Mouse (Mus musculus): ENCODE results near the gene Lcp2. TPM values are rescaled to one million over a fixed set of nuclear protein-coding genes. Genes with fewer than 3 reads are reported as not detected.

Lcp2 gene
- polyA plus RNA-seq, 1 experiment = not detected

DNA sequence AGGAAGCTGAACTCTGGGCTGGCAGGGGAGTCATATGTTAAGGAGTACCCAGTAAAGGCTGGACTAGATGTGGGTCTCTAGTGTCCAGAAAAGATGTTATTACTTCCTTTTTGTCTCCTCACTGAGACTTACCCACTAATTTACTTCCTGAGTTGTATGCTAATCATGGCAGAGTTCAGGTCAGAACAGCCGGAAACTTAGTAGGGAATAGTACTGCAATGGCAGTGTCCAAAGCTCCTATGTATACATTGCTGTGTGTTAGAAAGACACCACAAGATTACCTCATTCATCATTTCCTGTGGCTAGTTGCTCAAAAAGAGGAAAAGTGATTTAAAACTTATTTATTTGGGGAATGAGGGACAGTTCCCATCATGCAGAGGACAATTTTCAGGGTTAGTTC is 21.6 kb upstream of the Lcp2 start:
- no peak overlapping the region for H3K4me3 ChIP-seq (ENCODE audit: low read depth, low read length)

DNA sequence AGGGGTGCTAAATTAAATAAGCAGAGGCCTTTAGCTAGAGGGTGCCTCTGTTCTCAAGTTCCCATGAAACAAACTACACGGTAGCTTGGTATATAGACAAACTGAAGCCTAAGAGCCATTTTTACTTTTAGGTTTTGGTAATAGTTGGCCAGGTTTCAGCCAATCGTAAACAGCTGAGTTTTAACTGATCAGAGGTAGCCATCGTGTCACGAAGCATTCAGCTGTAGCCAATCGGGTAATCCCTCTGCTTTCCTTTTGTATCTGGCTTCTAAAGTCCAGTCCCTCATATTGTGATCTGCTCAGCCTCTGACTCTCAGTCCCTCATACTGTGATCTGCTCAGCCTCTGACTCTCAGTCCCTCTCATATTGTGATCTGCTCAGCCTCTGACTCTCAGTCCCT is 17.1 kb upstream of the Lcp2 start:
- Histone ChIP-seq H3K36me3 (ENCODE audit: control insufficient read depth, insufficient read depth, low read length, poor library complexity, severe bottlenecking) (no peaks in the 10 kb centered on the region), H3K9ac (ENCODE audit: low read depth, poor library complexity, severe bottlenecking) (no peak overlapping the region)
- no peak for TF ChIP-seq CTCF (IDR thresholded peaks at IDR 0.05; ENCODE audit: low read depth, low read length)
- TF ChIP-seq POLR2A (IDR thresholded peaks at IDR 0.05; ENCODE audit: insufficient read depth, low read length) = no peak
- no peak for TF ChIP-seq EP300 (IDR thresholded peaks at IDR 0.05; ENCODE audit: insufficient read depth, low read depth, low read length)

More for the DNA sequence above, 21.6 kb upstream of the Lcp2 start:
- Histone ChIP-seq H3K9ac (ENCODE audit: low read depth, poor library complexity, severe bottlenecking) (no peak overlapping the region), H3K9me3 (replicated peaks; ENCODE audit: control insufficient read depth, insufficient read depth, low read length, poor library complexity, severe bottlenecking) (no peaks in the 10 kb centered on the region), H3K36me3 (ENCODE audit: control insufficient read depth, insufficient read depth, low read length, poor library complexity, severe bottlenecking) (no peaks in the 10 kb centered on the region), H3K4me1 (ENCODE audit: control insufficient read depth, insufficient read depth, low read length) (no peaks in the 10 kb centered on the region), H3K27ac (ENCODE audit: insufficient read depth, low read length) (no peak overlapping the region), H3K27me3 (ENCODE audit: control insufficient read depth, insufficient read depth, low read length, poor library complexity, severe bottlenecking) (no peaks in the 10 kb centered on the region; the same call in 1 of the 2 replicates)
- no peak for TF ChIP-seq CTCF (IDR thresholded peaks at IDR 0.05; ENCODE audit: low read depth, low read length)
- TF ChIP-seq POLR2A (IDR thresholded peaks at IDR 0.05; ENCODE audit: insufficient read depth, low read length) = no peak
- no peak for TF ChIP-seq EP300 (IDR thresholded peaks at IDR 0.05; ENCODE audit: insufficient read depth, low read depth, low read length)

DNA sequence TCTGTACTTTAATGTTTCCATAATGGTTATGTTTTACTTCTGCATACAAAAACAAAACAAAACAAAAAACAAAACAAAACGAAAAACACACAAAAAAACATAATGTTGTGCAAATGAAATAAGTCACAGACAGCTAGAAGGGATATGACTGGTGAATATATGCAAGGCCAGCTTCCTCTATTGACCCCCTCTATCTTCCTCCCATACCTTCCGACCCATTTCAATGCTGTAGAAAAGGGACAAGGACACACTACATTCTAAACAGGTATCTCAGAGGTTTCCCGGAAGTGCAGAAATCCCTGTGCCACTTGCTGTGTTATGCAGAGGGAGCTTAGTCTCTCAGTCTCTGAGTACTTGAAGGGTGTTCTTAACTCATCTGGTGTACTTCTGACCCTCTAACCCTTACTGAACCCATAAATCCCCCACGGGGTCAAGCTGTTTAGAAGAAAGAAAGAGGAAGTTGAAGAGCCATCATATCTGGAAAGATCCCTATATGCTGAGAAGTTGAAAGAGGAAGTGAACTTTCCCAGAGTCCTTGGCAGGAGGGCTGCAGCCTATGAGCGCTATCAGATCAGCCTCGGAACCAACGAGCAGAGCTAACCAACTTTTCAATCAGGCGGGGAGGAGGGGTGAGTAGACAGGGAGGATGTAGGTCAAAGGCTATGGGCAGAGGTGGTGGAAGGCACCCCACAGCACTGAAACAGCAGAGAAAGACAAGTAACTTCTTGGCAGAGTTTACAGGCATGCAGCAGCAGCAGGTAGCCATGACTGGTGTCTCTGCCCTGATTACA is 15.5 kb upstream of the Lcp2 start:
- no peak for TF ChIP-seq CTCF (IDR thresholded peaks at IDR 0.05; ENCODE audit: low read depth, low read length)
- no peak for TF ChIP-seq EP300 (IDR thresholded peaks at IDR 0.05; ENCODE audit: insufficient read depth, low read depth, low read length)
- no peak for TF ChIP-seq POLR2A (IDR thresholded peaks at IDR 0.05; ENCODE audit: insufficient read depth, low read length)
- H3K9me3 ChIP-seq (replicated peaks; ENCODE audit: control insufficient read depth, insufficient read depth, low read length, poor library complexity, severe bottlenecking) = no peaks in the 10 kb centered on the region
- H3K27me3 ChIP-seq (ENCODE audit: control insufficient read depth, insufficient read depth, low read length, poor library complexity, severe bottlenecking) = no peaks in the 10 kb centered on the region
- no peak overlapping the region for H3K9ac ChIP-seq (ENCODE audit: low read depth, poor library complexity, severe bottlenecking)
- H3K4me1 ChIP-seq (ENCODE audit: control insufficient read depth, insufficient read depth, low read length) = no peaks in the 10 kb centered on the region
- no peaks in the 10 kb centered on the region for H3K36me3 ChIP-seq (ENCODE audit: control insufficient read depth, insufficient read depth, low read length, poor library complexity, severe bottlenecking)
- H3K4me3 ChIP-seq (ENCODE audit: low read depth, low read length) = no peak overlapping the region
- no peak overlapping the region for H3K27ac ChIP-seq (ENCODE audit: insufficient read depth, low read length)

More for the DNA sequence above, 17.1 kb upstream of the Lcp2 start:
- Histone ChIP-seq H3K4me3 (ENCODE audit: low read depth, low read length) (no peak overlapping the region), H3K27me3 (ENCODE audit: control insufficient read depth, insufficient read depth, low read length, poor library complexity, severe bottlenecking) (no peaks in the 10 kb centered on the region), H3K4me1 (ENCODE audit: control insufficient read depth, insufficient read depth, low read length) (no peaks in the 10 kb centered on the region), H3K27ac (ENCODE audit: insufficient read depth, low read length) (no peak overlapping the region), H3K9me3 (replicated peaks; ENCODE audit: control insufficient read depth, insufficient read depth, low read length, poor library complexity, severe bottlenecking) (no peaks in the 10 kb centered on the region)

DNA sequence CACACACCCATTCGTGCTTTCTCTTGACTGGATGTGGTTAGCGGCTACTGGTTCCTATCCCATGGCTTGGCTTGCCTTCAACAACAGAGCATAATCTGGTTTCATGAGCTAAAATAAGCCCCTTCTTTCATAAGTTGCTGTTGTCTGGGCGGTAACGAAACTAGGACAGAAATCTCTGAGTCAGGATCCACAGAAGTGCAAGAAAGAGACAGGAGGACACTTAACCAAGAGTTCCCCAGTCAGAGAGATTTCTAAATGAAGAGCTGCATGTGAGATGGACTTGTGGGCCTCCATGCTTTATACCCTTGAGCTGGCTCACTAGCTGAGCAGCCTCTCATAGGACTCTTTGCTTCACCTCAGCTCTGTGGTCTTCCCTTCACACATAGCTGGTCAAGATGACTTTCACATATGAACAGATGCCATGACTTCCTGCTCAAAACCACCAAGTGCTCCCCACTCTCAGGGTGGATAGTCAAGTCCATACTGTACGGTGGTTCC is 12.7 kb upstream of the Lcp2 start:
- TF ChIP-seq EP300 (IDR thresholded peaks at IDR 0.05; ENCODE audit: insufficient read depth, low read depth, low read length) (no peak), POLR2A (IDR thresholded peaks at IDR 0.05; ENCODE audit: insufficient read depth, low read length) (no peak), CTCF (IDR thresholded peaks at IDR 0.05; ENCODE audit: low read depth, low read length) (no peak)
- Histone ChIP-seq H3K4me3 (ENCODE audit: low read depth, low read length) (no peak overlapping the region), H3K27me3 (ENCODE audit: control insufficient read depth, insufficient read depth, low read length, poor library complexity, severe bottlenecking) (no peaks in the 10 kb centered on the region), H3K36me3 (ENCODE audit: control insufficient read depth, insufficient read depth, low read length, poor library complexity, severe bottlenecking) (no peaks in the 10 kb centered on the region), H3K27ac (ENCODE audit: insufficient read depth, low read length) (no peak overlapping the region), H3K9ac (ENCODE audit: low read depth, poor library complexity, severe bottlenecking) (no peak overlapping the region), H3K4me1 (ENCODE audit: control insufficient read depth, insufficient read depth, low read length) (no peaks in the 10 kb centered on the region), H3K9me3 (replicated peaks; ENCODE audit: control insufficient read depth, insufficient read depth, low read length, poor library complexity, severe bottlenecking) (no peaks in the 10 kb centered on the region)

DNA sequence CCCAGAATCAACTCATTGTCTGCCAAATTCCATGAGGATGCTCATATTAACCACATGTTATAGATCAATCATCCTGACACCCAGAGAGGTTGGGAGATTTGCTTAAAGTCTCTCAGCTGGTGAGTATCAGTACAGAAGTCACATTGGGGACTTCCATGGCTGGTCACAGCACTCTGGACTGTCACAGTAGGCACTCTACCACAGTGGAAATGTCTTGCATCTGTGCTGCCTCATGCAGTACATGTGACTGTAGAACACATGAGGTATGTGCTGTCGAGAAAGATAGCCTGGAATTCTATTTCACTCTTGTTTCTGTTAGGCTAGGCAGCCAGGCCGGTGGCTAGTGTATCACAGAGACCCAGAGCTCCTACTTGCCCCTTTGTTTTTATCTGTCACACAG is 11.9 kb upstream of the Lcp2 start:
- no peaks in the 10 kb centered on the region for H3K27me3 ChIP-seq (ENCODE audit: control insufficient read depth, insufficient read depth, low read length, poor library complexity, severe bottlenecking)
- no peaks in the 10 kb centered on the region for H3K4me1 ChIP-seq (ENCODE audit: control insufficient read depth, insufficient read depth, low read length)
- no peak overlapping the region for H3K27ac ChIP-seq (ENCODE audit: insufficient read depth, low read length)
- no peak overlapping the region for H3K4me3 ChIP-seq (ENCODE audit: low read depth, low read length)
- no peak overlapping the region for H3K9ac ChIP-seq (ENCODE audit: low read depth, poor library complexity, severe bottlenecking)
- no peaks in the 10 kb centered on the region for H3K36me3 ChIP-seq (ENCODE audit: control insufficient read depth, insufficient read depth, low read length, poor library complexity, severe bottlenecking)
- H3K9me3 ChIP-seq (replicated peaks; ENCODE audit: control insufficient read depth, insufficient read depth, low read length, poor library complexity, severe bottlenecking) = no peaks in the 10 kb centered on the region
- no peak for TF ChIP-seq CTCF (IDR thresholded peaks at IDR 0.05; ENCODE audit: low read depth, low read length)
- TF ChIP-seq POLR2A (IDR thresholded peaks at IDR 0.05; ENCODE audit: insufficient read depth, low read length) = no peak
- TF ChIP-seq EP300 (IDR thresholded peaks at IDR 0.05; ENCODE audit: insufficient read depth, low read depth, low read length) = no peak

All from ES-Bruce4 (cell line).